Mouse (Mus musculus) layer of hippocampus, postnatal 36 days (tissue): ENCODE measurements around the gene Bcl2l13. TPM values are rescaled to one million over a fixed set of nuclear protein-coding genes. Genes with fewer than 3 reads are reported as not detected.
"Not testable (repeated sequence)": the region's sequence is repeated elsewhere in the genome, so short reads cannot be mapped to it uniquely, and the experiment has no call there.

ENCODE experiments used
- DNase-seq, 2 experiments: peaks; one replicate each; pipeline ENCODE4 v3.0.0; 2022
- total RNA-seq, 2 experiments: library from RNA; stranded (reverse); gene quantifications; 2 replicates each; pipeline ENCODE4 v1.2.3; 2021

Gene Bcl2l13
- total RNA-seq, 2 experiments from 2014 or later: 36.7 to 38.2 TPM

DNA sequence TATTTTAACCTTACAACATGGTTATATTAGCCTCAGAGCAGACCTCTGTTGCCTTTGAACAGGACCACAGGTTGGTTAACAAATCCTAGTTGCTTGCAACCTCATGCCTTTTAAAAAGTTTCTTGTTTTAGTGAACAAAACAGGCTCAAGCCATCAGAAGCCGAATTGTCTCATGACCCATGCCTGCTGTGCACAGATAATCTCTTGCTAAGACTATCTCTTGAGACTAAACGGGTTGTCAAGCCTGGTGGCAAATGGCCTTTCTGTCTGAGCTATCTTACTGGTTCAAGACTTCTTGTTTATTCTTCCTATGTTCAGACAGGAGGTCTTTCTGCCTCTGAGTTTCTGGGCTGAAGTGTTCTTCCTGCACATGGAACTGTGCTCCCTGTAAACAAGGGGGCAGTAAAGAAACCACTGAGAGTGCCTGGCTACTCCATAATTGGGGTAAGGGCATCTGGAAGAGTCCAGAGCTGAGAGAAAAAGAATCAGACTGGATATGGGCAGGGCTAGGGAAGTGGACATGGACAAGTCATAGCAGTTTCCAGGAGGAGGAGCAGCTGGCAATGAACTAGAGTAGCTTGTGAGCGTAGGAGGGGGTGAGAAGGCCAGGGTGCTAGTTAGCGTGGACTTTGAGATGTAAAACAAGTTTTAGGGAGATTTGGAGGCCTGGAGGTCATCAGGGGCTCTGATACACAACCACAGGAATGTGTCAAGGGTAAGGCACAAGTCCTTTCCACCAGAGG lies 5.0 kb upstream of the Bcl2l13 start:
- DNase-seq: no peak

DNA sequence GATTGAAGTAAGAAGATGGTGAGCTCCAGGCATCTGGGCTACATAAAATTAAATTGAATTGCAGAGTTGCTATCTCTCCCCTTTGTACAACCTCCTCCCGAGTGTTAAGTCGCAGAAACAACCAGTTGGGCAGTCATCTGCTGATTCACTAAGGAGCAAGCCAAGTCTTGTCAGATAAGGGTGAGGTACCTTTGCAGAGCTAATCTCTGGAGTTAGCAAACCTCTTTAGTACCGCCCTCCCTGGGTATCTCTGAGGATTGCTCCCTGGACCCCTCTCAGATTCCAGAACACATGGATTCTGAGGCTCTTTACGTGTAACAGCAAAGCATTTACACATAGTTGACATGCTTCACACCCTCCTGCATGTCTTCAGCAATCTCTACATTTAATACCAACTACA lies 3.9 kb upstream of the Bcl2l13 start:
- DNase-seq: no peak

DNA sequence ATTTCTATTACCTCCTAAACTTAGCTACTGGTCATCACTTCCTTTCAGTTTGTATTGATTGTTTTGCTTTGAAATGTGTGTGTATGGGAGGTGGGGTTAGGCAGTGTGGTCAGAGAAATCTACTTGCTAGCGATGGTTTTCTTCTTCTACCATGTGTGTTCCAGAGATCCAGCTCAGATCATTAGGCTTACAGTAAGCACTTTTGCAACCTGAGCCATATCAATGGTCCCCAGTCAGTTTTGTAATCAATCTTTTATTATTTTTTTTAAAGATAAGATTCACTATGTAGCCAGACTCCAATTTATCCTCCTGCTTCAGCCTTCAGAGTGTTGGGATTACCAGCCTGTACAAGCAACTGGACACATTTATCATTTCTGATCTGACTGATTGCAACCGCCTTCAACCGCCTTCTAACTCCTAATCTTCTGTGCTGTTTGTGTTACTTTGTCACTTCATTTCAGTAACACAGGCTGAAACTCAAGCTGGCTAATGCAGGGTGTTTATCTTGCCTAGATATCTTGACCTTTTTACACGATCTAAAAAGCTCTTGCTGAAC lies 1.2 kb upstream of the Bcl2l13 start:
- no peak for DNase-seq

DNA sequence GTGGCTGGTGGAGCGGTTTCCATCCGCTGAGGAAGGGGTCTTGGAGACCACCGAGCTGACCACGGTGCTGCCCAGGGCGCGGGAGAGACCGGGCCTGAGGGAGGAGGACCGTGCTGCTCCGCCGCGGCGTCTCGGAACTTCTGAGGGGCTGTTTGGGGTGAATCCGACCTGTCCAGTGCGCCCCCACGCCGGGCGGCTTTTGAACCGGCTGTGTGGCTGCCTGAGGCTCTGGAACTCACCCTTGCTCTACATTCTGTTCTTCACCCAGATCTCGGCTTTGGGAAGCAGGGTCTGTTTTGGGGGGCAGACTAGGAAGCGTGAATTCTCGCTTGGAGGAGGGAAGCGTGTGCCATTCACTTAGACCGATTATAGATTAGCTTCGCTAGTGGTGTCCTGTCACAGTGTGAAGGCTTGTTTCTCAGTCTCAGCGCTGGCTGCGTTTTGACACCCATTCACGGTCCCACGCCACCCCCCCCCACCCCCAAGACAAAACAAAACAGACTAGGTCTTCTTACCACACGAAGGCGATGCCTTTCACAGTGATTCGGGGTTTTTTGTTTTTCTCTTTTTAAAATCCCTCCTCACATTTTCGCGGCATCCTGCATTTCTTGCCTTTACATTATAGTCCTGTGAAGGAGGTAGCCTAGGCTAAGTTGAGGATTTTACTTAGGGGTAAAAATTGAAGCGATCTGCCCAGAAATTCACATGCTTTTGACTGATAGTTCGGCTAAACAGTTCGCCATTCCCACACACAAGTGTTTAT lies 558 bp downstream of the Bcl2l13 start:
- DNase-seq: peak in 1 of 2 experiments; percentile 42

DNA sequence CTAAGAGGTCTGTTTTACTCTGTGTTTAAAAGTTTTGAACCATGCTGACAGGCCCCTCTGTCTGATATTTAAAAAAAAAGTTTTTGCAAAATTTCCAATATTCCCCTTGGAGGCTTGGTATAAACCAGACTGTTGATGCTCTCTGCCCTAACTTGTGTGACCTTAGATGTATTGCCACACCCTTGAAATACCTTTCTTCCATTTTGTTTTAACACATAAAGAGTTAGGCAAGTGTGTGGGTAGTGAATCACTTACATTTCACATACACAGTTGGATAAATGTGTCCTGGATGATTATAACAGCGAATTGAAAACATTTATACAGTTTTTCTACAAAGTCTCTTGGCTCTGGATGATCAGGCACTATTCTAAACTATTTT lies 1.1 kb downstream of the Bcl2l13 start:
- DNase-seq: no peak

DNA sequence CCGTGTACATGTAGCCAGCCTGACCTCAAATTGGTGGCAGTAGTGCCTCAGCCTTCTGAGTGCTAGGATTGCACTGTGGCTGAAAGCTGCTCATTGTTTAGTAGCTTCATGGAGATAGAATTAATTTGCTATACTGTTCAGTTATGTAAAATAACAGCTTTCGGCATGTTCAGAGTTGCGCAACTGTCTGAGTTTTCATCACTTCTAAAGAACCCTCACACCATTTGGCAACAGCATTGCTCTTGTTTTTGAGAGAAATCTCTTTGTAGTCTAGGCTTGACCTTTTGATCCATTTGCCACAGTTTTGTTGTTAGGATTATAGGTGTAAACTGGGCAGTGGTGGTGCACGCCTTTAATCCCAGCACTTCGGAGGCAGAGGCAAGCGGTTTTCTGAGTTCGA lies 4.2 kb downstream of the Bcl2l13 start:
- DNase-seq: no peak

DNA sequence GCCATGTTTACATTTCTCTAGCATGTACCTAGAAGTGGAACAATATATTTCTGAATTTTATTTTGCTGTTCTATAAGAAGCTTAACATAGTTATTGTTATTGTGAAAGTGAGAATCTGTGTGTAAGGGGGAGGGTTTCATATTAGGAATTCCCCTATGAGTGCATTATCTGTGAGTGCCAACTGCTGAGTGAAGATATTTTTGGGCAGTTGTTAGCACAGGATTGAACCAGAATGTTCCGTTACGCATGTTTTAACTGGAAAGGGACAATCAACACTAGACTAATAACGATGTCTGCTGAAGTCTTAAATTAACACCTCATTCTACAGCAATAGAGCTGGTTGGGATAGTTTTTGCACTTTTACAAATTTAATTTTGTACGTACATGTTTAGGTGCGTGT lies 5.7 kb downstream of the Bcl2l13 start:
- DNase-seq: no peak

DNA sequence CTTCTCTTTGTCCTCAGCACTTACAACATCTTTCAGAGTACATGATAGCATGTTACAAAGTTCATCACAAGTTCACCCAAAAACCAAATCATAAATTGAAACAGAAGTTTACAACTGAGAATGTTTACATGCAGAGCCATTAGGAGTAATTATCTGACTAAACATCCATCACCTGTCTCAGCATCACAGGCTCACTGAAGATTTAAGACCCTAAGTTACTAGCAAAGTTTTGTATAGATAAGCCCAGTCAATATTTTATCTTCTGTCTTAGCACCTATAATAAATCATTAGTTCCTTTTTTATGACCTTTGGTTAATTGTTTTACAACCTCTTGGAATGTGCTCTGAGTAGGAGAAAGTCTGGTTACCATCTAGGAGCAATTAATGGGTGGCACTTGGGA lies 14.7 kb downstream of the Bcl2l13 start:
- DNase-seq: not testable (repeated sequence)

DNA sequence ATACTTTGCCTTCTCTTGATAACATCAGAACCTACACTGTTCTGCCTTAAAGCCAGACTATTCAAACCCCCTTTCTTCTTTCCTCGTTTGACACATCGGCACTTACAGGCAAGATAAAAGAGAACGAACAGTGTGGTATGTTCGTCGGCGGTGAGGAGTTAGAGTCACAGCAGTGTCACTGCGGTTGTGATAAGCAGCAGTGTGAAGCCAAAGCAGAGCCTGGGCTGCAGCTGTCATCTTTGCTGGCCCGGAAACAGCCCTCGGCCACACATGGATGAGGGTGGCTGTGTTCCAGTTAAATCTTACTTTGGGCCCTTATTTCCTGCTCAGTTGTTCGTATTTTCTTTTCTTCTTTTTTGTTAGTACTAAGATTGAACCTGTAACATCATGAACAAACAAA lies 18.4 kb downstream of the Bcl2l13 start:
- DNase-seq: no peak

DNA sequence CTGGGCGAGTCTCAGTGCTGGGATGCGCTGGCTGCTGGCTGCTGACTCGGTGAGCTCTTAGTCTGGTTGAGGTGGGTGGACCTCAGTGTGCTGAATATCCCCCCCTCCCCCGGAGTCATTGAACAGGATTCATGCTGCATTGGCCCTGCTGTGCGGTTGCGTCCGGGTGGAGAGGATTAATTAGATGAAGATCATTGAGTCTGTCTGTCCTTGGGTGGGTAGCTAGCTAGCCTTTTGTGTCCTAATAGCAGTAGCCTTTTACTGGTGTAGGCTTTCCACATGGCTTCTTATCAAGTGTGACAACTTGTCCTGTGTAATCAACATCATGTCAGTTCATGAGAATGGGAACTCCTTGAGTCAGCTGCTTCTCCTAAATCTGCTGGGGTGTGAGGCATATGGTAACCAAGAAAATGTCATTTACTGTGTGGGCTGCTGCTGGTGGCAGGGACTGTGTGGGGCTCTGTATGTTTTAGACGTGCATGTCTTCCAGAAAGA lies 22.3 kb downstream of the Bcl2l13 start:
- DNase-seq: peak; percentile 50 to 51

DNA sequence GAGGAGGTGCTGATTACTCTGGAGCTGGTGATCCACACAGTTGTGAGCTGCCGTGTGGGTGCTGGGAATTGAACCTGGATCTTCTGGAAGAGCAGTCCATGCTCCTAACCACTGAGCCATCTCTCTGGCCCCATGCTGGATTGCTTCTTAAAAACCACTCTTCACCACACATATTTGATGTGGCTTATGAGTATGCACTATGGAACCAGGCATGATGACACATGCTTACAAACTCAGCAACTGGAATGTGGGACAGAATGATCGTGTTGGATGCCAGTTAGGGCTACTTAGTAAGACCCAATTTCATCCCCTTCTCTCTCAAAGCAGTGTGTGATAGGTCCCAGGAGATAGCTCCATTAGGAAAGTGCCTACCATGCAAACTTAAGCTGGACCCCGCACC lies 24.1 kb downstream of the Bcl2l13 start:
- DNase-seq: no peak

DNA sequence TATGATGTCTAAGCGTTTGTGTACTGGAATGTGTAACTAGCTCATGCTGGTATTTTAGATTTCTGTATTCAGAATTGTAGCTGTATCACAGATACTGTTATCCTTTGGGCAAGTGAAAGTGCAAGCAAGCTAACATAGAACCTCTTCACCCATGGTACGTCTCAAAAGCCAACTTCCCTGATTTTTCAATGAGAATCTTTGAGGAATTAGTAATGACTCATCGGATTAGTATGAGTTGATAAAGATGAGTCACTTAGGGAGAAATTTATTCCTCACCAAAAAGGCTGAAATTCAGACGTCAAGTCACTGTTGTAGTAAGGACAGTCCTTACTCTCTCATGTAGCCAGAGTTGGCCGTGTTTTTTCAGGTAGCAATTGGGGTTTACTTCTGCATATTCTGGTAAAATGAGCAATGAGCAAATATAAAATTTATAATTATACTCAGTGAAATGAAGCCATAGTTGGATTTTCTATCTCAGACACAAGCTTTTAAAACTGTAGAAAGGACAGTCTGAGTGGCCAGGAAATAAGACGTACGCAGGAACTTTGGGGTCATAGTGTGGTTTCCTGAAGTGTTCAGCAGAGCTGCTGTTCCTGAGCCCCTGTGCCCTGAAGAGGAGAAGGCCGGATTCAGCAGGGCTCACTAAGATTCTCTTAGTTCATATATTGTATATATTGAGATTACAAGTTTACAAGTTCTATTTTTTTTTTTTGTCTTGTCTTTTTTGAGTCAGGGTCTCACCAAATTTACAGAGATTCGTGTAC lies 30.2 kb downstream of the Bcl2l13 start:
- no peak for DNase-seq

DNA sequence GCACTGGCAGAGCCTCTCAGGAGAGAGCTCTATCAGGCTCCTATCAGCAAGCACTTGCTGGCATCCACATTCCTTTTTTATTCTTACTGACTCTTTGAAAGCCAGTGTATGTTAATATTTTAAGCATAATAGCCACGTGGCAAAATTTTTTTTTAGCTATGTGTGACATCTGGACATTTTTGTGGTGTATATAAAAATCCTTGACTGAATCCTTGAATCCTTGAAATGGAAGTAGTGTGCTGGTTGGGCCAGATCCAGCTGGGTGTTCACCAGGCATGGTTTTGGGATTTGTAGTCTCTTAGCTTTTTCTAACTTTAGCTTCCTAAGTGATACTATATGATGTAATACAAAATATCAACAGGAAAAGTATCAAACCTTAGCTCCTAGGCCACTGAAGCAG lies 32.8 kb downstream of the Bcl2l13 start:
- DNase-seq: no peak

DNA sequence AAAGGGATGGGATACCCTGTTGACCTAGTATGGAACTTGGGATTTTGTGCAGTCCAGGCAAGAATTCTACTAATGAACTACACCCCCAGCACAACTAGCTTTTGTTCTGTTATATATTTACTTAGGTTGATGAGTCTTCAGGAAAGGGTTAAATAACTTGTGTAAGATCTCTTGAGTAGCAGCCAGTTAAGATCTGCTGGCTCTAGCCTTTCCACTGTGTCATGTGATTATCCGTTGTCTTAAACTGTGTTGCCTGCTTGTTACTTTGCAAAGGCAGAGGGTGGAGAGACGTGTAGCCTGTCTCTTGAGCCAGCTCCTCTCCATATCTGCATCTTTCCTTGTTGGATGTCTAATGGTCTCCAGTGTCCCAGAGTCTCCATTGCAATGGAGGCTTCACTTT lies 35.3 kb downstream of the Bcl2l13 start:
- no peak for DNase-seq

DNA sequence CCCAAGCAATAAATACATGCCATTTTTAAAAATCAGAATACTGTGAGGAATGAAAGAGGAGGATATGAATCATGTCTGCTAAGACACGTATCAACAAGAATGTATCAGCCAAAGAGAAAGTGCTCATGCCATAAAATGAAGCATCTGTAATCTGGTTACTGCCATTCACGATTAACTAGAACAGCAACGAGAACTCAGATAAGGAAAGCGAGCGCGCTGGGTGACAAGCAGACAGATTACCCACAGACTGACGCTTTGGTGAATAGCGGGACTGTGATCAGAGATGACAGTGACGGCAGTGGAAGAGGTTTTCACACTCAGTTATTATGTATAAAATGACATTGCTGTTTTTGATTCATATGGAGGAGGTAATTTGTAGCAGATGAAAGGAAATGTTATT lies 37.9 kb downstream of the Bcl2l13 start:
- no peak for DNase-seq

DNA sequence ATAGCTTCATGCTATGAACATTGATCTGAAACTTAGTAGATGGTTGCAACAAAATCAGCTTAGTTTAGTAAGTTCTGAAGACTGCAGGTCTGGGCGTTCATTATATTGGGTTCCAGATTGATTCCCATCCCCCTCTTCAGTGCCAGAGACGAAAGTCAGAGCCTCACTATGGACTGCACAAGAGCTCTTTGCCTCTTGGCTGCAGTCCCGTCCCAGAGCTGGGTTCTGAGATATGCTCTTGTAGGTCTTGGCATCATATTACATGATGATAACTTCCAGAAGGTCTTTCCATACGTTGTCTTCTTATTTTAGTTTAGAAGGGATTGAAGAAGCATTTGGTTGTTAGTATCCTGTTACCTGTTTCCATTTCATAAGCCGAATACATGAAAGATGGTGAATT lies 43.0 kb downstream of the Bcl2l13 start:
- DNase-seq: no peak

DNA sequence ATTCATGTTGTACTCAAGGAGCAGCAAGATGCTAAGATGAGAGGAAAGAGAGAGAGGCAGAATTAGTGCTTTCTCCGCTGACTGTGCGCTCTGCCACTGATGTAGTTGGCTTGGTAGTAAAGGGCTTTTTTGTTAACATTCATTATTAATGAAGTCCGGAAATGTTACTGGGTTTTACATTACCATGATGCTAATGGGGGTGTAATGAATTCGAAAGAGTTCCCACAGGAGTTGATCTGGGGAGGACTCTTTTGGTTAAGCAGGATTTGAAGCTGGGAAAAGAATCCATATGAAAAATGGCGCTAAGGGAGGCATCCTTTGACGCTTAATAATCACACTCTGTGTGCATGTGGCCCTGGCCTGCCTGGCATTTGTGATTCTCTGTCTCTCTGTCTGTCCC lies 48.4 kb downstream of the Bcl2l13 start:
- no peak for DNase-seq

DNA sequence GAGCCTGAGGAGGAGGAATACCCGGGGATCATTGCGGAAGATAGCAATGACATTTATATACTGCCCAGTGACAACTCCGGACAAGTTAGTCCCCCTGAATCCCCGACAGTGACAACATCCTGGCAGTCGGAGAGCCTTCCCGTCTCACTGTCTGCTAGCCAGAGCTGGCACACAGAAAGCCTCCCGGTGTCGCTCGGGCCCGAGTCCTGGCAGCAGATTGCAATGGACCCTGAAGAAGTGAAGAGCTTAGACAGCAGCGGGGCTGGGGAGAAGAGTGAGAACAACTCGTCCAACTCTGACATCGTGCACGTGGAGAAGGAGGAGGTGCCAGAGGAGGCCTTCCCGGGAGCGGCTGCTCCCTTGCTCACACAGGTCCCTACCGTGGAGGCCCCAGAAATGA lies 50.7 kb downstream of the Bcl2l13 start:
- no peak for DNase-seq

DNA sequence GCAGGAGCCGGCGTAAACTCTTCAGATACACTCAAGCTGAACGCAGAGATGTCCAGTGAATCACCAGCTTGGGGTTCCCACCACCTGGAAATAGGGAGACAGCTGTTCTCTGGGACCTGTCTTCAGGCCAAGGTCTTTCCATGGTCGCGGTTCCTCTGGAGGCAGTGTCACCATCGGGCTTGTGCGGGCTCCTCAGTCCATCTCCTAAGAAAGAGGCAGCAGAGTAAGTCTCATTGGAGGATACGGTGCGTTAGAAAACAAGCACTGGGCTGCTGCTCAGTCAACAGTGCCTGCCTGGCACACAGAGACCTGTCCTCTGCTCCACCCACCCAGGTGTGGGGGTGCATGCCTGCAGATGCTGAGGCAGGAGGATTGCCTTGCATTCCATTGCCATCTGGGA lies 58.1 kb downstream of the Bcl2l13 start:
- DNase-seq: no peak

DNA sequence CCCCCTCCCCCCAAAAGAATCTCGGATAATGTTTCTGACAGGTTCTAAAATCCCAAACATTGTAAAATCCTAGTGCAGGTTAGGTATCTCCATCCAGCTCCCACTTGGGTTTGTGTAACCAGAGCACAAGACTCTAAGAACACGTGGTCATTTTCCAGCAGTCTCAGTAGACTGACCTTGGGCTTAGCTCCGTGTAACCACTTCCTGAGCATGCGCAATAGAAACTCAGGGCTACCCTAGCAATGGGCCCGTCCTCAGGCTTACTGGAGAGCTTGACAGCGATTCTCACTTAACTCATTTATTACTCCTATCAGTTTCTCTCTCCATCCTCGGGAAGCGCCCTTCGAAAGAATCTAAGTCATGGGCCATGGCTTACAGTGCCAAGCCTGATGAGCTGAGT lies 58.5 kb downstream of the Bcl2l13 start:
- DNase-seq: no peak

DNA sequence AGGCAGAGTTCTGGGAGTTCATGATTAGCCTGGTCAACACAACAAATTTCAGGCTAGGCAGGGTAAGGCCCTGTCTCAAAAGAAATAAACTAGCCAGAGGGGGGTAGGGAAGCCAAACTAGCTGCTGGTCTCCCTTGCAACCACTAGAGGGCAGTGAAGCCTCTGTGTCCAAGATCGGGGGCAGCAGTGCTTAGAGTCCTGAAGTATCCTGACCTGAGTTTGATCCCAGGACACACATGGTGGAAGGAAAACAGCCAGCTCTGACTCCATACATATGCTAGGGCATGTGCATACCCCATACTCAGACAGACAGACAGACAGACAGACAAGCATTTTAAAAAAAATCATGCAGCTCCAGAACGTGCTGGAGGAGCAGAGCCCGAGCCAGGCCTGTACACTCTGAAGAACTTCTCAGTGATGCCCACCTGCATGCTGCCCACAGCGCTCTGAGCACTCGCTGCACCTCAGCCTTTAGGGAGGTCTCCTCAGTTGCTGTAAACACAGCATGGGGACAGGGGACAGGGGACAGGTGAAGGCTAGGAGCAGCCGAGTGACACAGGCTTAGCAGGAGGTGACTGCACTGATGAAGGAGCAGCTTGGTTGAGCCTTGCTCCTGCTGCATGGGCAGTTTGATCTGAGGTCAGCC lies 62.3 kb downstream of the Bcl2l13 start:
- no peak for DNase-seq
